Mouse (Mus musculus) left cerebral cortex, postnatal 25 days (tissue): Measurements from ENCODE around the gene Olfr1079. TPM values are rescaled to one million over a fixed set of nuclear protein-coding genes. Genes with fewer than 3 reads are reported as not detected.
A peak's percentile ranks its signal among the peaks of the same experiment; 100 is the strongest.
"Not testable (repeated sequence)": the region's sequence is repeated elsewhere in the genome, so short reads cannot be mapped to it uniquely, and the experiment has no call there.

Source experiments
- DNase-seq, 2 experiments: peaks; one replicate each; pipeline ENCODE4 v3.0.0; 2022; ENCODE audit warnings: low spot score in 2 of 2, mixed read lengths in 1 of 2
- intact Hi-C: fragments of 180-260 bp; cut with DNase I; formaldehyde crosslinking; loops from one replicate; pipeline ENCODE4 v1.15.1; 2025
- total RNA-seq, 2 experiments: library from RNA; stranded (reverse); gene quantifications; 2 replicates each; pipeline ENCODE4 v1.2.3; 2021

Olfr1079 gene
- total RNA-seq: not detected

GRCm38 (mm10) chr2:86542380-86542779, at the start of gene Olfr1079:
Gene Olfr1079 (minus strand): TSS chr2:86542480.
- intact Hi-C loops: no loop called here
- DNase-seq: no peak

GRCm38 (mm10) chr2:86558135-86558534, 15.9 kb upstream of the Olfr1079 start, which contains the start of gene Olfr1080:
Gene Olfr1080 (minus strand): TSS chr2:86558235.
- intact Hi-C loops, DNase-seq: not testable (repeated sequence)

- peak in 1 of 2 experiments; percentile 8 for DNase-seq
- intact Hi-C loops: no loop called here
Observed at GRCm38 (mm10) chr2:86530991-86531390, 11.3 kb downstream of the Olfr1079 start.

GRCm38 (mm10) chr2:86508161-86508560, 34.1 kb downstream of the Olfr1079 start, which contains the start of gene Olfr1076:
Gene Olfr1076 (plus strand): TSS chr2:86508461.
- no peak for DNase-seq
- intact Hi-C loops: no loop called here

- intact Hi-C loops: no loop called here
- no peak for DNase-seq
Observed at GRCm38 (mm10) chr2:86487286-86487685, 55.0 kb downstream of the Olfr1079 start, which contains the start of gene Olfr228. Gene Olfr228 (minus strand): TSS chr2:86487386.

Other genes with a start within 250 kb of the Olfr1079 start
- gene Olfr1053, start 227.2 kb downstream of the Olfr1079 start, total RNA-seq: not detected
- gene Olfr1054, start 207.0 kb downstream of the Olfr1079 start, total RNA-seq: not detected
- not detected for gene Olfr1055, start 192.2 kb downstream of the Olfr1079 start, total RNA-seq
- not detected for gene Olfr1056, start 180.0 kb downstream of the Olfr1079 start, total RNA-seq
- not detected for gene Olfr1057, start 164.1 kb downstream of the Olfr1079 start, total RNA-seq
- not detected for gene Olfr1058, start 153.9 kb downstream of the Olfr1079 start, total RNA-seq
- not detected for gene Olfr1061, start 128.4 kb downstream of the Olfr1079 start, total RNA-seq
- gene Olfr1062, start 115.7 kb downstream of the Olfr1079 start, total RNA-seq: not detected
- gene Olfr1065, start 91.9 kb downstream of the Olfr1079 start, total RNA-seq: not detected
- not detected for gene Olfr1066, start 86.2 kb downstream of the Olfr1079 start, total RNA-seq
- gene Olfr228, start 55.1 kb downstream of the Olfr1079 start, total RNA-seq: not detected
- not detected for gene Olfr1076, start 34.0 kb downstream of the Olfr1079 start, total RNA-seq
- not detected for gene Olfr1080, start 15.8 kb upstream of the Olfr1079 start, total RNA-seq
- not detected for gene Olfr1082, start 56.5 kb upstream of the Olfr1079 start, total RNA-seq
- not detected for gene Olfr1084, start 97.2 kb upstream of the Olfr1079 start, total RNA-seq
- not detected for gene Olfr1085, start 119.5 kb upstream of the Olfr1079 start, total RNA-seq
- not detected for gene Olfr1086, start 137.6 kb upstream of the Olfr1079 start, total RNA-seq
- not detected for gene Olfr1087, start 155.9 kb upstream of the Olfr1079 start, total RNA-seq
- gene Olfr1089, start 191.2 kb upstream of the Olfr1079 start, total RNA-seq: not detected
- gene Olfr1090, start 216.5 kb upstream of the Olfr1079 start, total RNA-seq: not detected
- gene Olfr1093, start 240.0 kb upstream of the Olfr1079 start, total RNA-seq: not detected